Mouse (Mus musculus): ENCODE measurements around the gene Mrpl34. TPM values are rescaled to one million over a fixed set of nuclear protein-coding genes. Genes with fewer than 3 reads are reported as not detected.

Gene Mrpl34
- total RNA-seq, 4 experiments from 2014 or later: 64.7 to 108 (median 88.7) TPM

DNA sequence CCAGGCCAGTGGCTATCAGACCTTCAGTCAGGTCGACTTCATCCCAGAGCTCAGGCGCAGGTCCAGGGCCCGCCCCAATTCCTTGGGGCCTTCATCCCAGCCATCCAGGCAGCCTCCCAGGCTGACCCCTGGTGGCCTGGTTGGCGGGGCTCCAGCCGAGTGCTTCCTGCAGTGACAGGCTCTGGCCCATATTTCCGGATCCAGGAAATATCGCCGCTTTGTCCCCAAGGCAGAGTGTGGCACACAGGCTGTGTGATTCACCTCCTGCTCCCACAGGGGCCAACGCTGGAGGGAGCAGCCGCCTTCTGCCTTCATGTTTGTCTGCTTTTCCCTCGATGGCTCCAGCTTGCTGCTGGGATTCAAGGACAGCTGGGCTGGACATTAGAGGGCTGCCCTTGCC, 31.7 kb downstream of the Mrpl34 start:
- peak; percentile 96 for DNase-seq

DNA sequence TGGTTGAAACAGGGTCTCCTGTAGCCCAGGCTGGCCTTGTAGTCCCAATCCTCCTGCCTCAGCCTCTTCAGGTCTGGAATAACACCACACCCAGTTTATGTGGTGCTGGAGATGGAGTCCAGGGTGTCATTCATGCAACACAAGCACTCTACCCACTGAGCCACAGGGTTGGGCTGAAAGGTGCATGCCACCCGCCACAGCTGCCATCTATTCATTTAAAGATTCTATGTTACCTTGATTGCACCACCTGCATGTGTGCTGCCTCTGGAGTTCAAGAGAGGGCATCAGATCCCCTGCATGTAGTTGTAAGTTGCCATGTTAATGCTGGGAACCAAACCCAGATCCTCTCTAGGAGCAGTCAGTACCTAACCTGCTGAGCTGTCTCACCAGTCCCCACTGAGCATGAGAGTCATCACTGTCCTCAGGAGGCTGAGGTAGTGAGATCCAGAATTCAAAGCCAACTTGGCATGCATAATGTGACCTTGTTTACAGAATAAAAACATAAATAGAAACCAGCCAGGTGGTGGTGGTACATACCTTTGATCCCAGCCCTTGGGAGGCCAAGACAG, 32.4 kb downstream of the Mrpl34 start:
- DNase-seq: no peak

DNA sequence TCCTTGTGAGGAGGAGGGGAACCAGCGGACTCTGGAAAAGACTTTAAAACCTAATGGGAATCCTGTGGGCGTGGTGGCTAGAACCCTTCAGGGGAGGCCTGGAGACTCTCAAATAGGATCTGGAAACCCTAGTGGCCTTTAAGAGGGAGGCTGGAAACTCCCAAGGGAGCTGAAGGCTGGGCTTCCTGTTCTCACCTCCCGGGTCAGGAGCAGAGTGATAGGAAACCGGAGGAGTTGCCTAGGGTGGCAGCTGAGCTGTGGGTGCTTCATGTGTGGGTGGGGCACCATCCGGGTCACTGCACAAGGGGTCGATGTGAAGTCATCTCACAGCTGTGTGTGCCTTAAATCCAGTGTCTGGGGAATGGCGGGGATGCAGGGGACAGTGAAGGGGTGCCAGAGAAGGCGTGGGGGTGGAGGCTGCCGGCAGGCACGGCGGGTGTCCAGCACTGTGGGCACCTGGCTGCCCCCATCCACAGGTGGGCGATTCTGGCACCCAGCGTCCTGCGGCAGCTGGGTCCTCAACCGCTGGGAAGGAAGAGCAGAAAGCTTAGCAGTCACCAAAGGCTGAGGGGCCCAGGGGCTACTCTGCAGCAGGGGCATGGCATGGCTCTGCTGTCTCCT, 33.2 kb downstream of the Mrpl34 start:
- no peak for DNase-seq

DNA sequence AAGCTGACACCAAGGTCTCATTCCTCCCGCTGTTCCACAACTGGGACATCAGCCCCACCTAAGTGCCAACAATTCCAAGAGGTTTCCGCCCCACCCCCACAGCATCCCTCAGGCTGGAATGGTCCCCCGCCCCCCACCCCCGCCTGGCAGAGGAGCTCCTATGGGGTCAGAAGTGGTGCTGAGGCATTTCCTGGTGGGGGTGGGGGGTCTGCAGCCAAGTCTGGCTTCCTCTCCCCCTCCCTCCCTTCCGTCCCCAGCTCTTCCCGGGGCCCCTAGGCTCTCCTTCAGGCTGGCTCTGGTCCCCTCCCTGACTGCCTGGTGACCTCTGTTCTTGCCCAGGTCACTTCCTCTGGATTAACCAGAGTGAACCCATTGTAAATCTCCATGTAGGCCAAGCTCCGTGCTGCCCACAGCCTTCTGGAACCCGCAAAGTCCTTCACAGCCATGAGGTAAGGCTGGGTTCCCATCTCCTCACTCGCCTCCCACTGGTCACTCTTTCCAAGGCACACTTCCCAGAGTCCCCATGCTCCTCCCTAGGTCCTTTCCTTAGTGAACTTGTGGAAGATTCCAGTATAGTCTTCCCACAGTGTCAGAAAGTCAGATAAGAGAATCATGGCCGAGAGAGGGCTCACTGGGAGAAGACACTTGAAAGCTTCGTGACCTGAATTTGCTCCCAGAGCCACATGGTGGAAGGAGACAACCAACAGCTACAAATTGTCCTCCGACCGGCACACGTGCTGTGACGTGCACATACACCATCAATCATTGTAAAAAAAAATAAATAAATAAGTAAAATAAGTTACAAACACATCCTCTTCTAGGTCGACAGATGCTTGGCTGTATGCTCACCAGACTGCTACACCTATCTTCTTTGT, 34.3 kb downstream of the Mrpl34 start:
- no peak for DNase-seq

DNA sequence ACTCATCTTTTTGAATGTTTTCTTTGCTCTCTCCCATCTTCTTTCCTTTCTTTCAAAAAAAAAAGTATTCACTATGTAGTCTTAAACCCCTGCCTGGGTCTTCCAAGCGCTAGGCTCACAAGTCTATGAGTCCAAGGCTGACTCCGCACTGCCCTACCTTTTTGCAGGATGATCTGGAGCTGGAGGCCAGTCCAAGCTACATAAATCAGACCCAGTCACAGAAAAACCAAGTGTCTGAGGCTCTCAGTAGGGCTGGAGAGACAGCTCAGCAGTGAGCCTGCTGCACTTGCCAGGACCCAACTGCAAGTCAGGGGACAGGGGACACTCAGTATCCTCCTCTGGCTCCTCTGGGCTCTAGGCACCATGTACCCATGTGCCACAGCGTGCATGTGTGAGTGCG, 39.6 kb downstream of the Mrpl34 start:
- DNase-seq: no peak

DNA sequence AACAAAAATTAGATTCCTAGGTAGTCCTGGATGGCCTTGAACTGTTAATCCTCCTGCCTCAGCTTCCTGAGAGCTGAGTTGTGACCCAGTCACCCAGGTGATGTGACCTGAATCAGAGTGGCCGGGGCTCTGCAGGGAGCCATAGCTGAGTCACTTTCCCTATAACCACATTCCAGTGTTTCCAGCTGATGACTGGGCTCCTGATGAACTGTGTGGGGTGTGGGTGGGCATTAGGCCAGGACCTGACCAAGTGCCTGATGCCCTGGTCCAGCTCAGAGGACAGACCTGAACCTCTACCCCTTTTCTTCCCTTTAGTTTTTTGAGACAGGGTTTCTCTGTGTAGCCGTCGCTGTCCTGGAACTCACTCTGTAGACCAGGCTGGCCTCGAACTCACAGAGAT, 40.6 kb downstream of the Mrpl34 start:
- no peak for DNase-seq

DNA sequence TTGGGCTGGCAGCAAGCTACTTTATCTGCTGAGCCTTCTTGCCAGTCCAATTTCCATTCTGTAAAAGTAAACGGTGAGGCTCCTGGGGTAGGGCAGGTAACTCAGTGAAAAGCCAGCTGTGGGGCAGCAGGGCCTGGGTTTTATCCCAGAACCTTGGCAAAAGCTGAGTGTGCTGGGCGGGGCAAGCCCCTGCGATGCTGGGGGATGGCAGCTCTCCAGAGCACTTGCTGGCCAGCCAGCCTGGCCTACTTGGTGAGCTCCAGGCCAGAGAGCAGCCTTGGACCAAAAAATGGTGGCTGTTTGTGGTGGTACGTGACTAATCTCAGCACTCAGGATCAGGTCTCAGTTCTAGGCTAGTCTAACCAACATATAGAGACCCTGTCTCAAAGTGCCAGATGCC, 41.2 kb downstream of the Mrpl34 start:
- DNase-seq: no peak

DNA sequence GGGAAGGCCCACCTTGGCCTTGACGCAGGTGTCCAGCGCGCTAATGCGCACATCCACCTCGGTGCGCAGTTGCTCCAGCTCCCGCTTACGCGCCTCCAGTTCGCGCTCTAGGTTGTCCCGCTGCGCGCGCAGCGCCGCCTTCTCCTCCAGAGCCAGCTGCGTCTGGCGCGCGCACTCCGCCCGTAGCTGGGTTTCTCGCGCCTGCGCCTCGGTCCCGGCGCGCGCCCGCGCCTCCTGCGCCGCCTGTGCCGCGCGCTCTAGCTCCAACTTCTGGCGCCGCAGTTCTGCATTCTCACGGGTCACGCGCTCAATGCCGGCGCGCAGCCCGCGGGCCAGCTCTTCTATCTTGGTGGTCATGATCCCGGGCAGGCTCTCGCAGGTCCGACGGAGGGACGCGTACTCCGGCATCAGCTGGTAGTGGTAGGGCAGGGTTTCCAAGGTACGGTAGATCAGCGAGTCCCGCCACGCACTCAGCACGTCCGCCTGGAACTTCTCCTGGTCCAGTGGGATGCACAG, 42.9 kb downstream of the Mrpl34 start:
- peak; percentile 61 for DNase-seq

DNA sequence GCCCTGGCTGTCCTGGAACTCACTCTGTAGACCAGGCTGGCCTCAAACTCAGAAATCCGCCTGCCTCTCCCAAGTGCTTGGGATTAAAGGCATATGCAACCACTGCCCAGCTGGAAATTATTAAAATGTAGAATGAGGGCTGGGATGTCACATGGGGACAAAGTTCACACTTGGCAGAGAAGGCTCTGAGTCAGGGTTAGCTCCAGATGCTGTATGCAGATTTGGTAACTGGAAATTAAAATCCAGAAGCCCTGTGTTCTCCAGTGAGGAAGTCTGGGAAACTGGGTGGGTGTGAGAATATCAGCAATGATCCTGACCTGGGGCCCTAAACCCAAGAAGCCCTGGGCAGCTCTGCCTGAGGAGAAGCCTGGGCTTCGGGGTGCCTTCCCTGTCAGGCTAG, 44.6 kb downstream of the Mrpl34 start:
- no peak for DNase-seq

DNA sequence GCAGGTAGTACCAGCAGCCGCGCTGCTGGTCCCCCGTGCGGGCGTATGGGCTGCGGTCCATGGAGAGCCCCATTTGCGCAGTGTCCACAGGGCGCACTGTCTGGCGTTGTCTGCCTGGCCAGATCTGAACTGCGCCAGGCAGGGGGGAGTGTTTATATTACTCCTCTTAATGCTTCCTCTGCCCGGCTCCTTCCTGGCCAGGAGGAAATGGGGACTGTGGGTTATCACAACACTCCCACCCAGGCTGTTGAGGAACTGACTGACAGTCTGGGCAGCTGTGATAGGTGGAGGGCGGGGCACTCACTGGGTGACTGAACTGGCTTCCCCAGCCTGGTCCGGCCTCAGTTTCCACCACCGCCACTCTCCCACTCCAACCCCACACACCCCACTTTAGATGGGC, 46.9 kb downstream of the Mrpl34 start, which contains the start of gene Plvap:
Gene Plvap, minus strand, starts transcription at position 109 of the 400 bp plus-strand sequence.
- DNase-seq: no peak

DNA sequence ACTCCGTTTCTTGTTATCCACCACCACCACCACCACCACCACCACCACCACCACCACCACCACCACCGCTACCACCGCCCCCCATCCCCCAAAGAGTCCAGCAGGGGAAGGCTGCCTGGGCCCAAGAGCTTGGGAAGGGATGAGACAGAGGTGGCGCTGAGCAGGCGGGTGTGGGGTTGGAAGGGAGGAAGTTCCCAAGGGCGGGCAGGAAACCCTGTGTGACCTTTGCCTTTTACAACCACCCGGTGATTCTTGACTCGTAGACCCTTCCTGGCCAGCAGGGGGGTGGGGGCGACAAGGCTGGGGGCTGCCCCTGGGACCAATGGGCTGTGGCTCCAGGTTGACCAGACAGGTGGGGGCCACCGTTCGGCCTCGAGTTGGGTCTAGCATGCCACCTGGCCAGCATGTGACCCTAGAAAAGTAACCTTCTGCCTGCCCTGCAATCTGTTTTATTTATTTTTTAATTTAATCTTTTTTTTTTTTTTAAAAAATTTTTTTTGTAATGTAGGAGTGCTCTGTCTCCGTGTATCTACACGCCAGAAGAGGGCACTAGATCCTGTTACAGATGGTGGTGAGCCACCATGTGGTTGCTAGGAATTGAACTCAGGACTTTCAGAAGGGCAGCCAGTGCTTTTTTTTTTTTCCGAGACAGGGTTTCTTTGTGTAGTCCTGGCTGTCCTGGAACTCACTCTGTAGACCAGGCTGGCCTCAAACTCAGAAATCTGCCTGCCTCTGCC, 48.4 kb downstream of the Mrpl34 start:
- no peak for DNase-seq

DNA sequence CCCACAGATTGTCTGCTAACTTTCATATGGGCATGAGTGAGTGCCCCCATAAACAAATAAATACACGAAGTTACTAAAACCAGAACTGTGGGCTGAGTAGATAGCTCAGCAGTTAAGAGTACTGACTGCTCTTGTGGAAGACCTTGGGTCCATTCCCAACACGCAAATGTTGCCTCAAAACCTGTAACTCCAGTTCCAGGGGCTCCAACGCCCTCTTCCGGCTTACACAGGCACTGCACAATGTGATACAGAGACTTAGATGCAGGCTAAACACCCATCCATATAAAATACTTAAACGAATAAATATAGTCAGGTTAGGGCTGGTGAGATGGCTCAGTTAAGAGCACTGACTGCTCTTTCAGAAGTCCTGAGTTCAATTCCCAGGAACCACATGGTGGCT, 50.3 kb downstream of the Mrpl34 start:
- no peak for DNase-seq

Other genes starting within 250 kb of the Mrpl34 start
- gene Myo9b, start 192.2 kb upstream of the Mrpl34 start, total RNA-seq (2022): 10 to 100 TPM; 35.6 to 57.9 (median 44.9) TPM
- gene Haus8, start 192.0 kb upstream of the Mrpl34 start, total RNA-seq (2022): 10 to 100 TPM; 11.0 to 22.3 (median 16.0) TPM
- gene Use1, start 98.1 kb upstream of the Mrpl34 start, total RNA-seq (2022): 100 to 1,000 TPM; 203 to 262 (median 232) TPM
- 10 to 100 TPM; 15.9 to 18.8 (median 17.7) TPM for gene Ocel1, start 93.7 kb upstream of the Mrpl34 start, total RNA-seq (2022)
- 10 to 100 TPM; 59.1 to 67.2 (median 62.7) TPM for gene Nr2f6, start 83.0 kb upstream of the Mrpl34 start, total RNA-seq (2022)
- gene Ushbp1, start 69.2 kb upstream of the Mrpl34 start, total RNA-seq (2022): 10 to 100 TPM; 11.4 to 25.1 (median 18.2) TPM
- 100 to 1,000 TPM; 101 to 137 (median 120) TPM for gene Babam1, start 68.1 kb upstream of the Mrpl34 start, total RNA-seq (2022)
- gene Ankle1, start 58.9 kb upstream of the Mrpl34 start, total RNA-seq (2022): 1 to 10 TPM in 1 of 4 experiments, under 1 TPM in 2, not detected in 1; 0.56 to 1.2 (median 0.92) TPM
- 10 to 100 TPM; 85.3 to 96.2 (median 92.1) TPM for gene Abhd8, start 1.3 kb upstream of the Mrpl34 start, total RNA-seq (2022)
- gene Dda1, start 4.2 kb downstream of the Mrpl34 start, total RNA-seq (2022): 10 to 100 TPM; 51.7 to 65.2 (median 57.9) TPM
- 10 to 100 TPM; 13.5 to 24.7 (median 20.6) TPM for gene Ano8, start 21.0 kb downstream of the Mrpl34 start, total RNA-seq (2022)
- gene Gtpbp3, start 23.1 kb downstream of the Mrpl34 start, total RNA-seq (2022): 10 to 100 TPM; 23.1 to 32.0 (median 29.0) TPM
- gene Plvap, start 46.8 kb downstream of the Mrpl34 start, total RNA-seq (2022): 100 to 1,000 TPM; 195 to 255 (median 230) TPM
- not detected for gene Ccdc194, start 60.8 kb downstream of the Mrpl34 start, total RNA-seq (2022)
- gene Bst2, start 72.5 kb downstream of the Mrpl34 start, total RNA-seq (2022): 10 to 100 TPM; 54.3 to 91.2 (median 67.9) TPM
- gene Mvb12a, start 78.0 kb downstream of the Mrpl34 start, total RNA-seq (2022): 10 to 100 TPM; 72.6 to 87.3 (median 82.3) TPM
- gene Tmem221, start 93.9 kb downstream of the Mrpl34 start, total RNA-seq (2022): 1 to 10 TPM; 5.1 to 7.0 (median 5.8) TPM
- 1 to 10 TPM in 1 of 4 experiments, under 1 TPM in 3; 0.40 to 1.3 (median 0.49) TPM for gene Nxnl1, start 101.6 kb downstream of the Mrpl34 start, total RNA-seq (2022)
- 100 to 1,000 TPM; 141 to 186 (median 160) TPM for gene Slc27a1, start 103.9 kb downstream of the Mrpl34 start, total RNA-seq (2022)
- 100 to 1,000 TPM; 116 to 141 (median 124) TPM for gene Pgls, start 127.2 kb downstream of the Mrpl34 start, total RNA-seq (2022)
- gene Fam129c, start 132.7 kb downstream of the Mrpl34 start, total RNA-seq (2022): 1 to 10 TPM; 1.5 to 3.0 (median 2.3) TPM
- 10 to 100 TPM; 64.7 to 78.0 (median 69.1) TPM for gene Colgalt1, start 146.0 kb downstream of the Mrpl34 start, total RNA-seq (2022)
- 10 to 100 TPM in 3 of 4 experiments, 1 to 10 TPM in 1; 9.8 to 11.8 (median 11.4) TPM for gene Unc13a, start 206.8 kb downstream of the Mrpl34 start, total RNA-seq (2022)
- gene Jak3, start 211.3 kb downstream of the Mrpl34 start, total RNA-seq (2022): 10 to 100 TPM; 10.7 to 21.8 (median 16.6) TPM
- 10 to 100 TPM in 1 of 4 experiments, 1 to 10 TPM in 3; 3.9 to 12.3 (median 7.1) TPM for gene Insl3, start 224.3 kb downstream of the Mrpl34 start, total RNA-seq (2022)
- 1 to 10 TPM; 3.0 to 5.1 (median 4.4) TPM for gene B3gnt3, start 236.8 kb downstream of the Mrpl34 start, total RNA-seq (2022)